Mouse (Mus musculus): ENCODE measurements around the gene Ddi2.

DNA sequence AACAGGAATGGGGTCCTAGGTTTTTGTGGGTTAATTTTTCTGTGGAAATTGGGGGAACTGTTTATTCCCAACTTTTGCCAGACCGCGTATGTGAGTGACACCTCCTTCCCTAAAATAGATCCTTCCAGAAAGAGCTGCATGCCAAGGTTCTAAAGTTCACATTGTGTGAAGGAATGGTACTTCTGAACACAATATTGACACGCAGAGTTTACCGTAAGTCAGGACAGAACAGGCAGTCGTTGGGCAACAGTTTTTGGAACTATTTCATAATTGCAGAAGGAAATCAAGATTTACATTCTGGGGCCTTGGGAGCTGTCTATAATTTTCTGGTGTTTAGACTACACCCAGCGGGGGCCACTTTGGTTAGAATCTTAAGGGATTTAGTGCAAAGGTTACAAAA, 1.3 kb downstream of the Ddi2 start:
- TF ChIP-seq CTCF (IDR thresholded peaks at IDR 0.05; ENCODE audit: borderline replicate concordance, insufficient read depth, low read depth, low read length) = no peak
- TF ChIP-seq POLR2A (IDR thresholded peaks at IDR 0.05; ENCODE audit: borderline replicate concordance, insufficient read depth, low read length) = no peak
